Mouse (Mus musculus) erythroblast, embryonic 14.5 days (primary cell): ENCODE results near the gene H3f3b. TPM values are rescaled to one million over a fixed set of nuclear protein-coding genes. Genes with fewer than 3 reads are reported as not detected.
A peak's percentile ranks its signal among the peaks of the same experiment; 100 is the strongest.

Source experiments
- H3K27me3 ChIP-seq: 2 replicates; pipeline ENCODE4 v1.6.1; 2012; ENCODE audit warnings: inconsistent platforms; ENCODE audit not compliant: control insufficient read depth
- H3K36me3 ChIP-seq: 2 replicates; pipeline ENCODE4 v1.6.1; 2012; ENCODE audit warnings: mild to moderate bottlenecking, inconsistent platforms; ENCODE audit not compliant: control insufficient read depth
- H3K4me1 ChIP-seq: 2 replicates; pipeline ENCODE4 v1.6.1; 2012; ENCODE audit warnings: inconsistent platforms; ENCODE audit not compliant: control insufficient read depth
- H3K4me3 ChIP-seq: replicated peaks from 2 replicates; pipeline ENCODE3; 2012; ENCODE audit warnings: moderate library complexity, mild to moderate bottlenecking, inconsistent platforms
- H3K9me3 ChIP-seq: 2 replicates; pipeline ENCODE4 v1.6.1; 2012; ENCODE audit warnings: low read length, inconsistent platforms, mixed read lengths; ENCODE audit not compliant: control insufficient read depth
- GATA1 ChIP-seq: IDR thresholded peaks from 2 replicates; pipeline ENCODE4 v1.6.1; 2012; ENCODE audit warnings: low read length, inconsistent platforms, mixed read lengths
- TAL1 ChIP-seq: IDR thresholded peaks from 3 replicates; pipeline ENCODE4 v1.6.1; 2012; ENCODE audit warnings: low read length, inconsistent platforms, mixed read lengths
- polyA plus RNA-seq: library from polyadenylated mRNA; stranded (reverse); fragments of >175 nt; gene quantifications from 2 replicates; pipeline ENCODE4 v1.2.3, GENCODE M21; 2012

Gene H3f3b
- polyA plus RNA-seq, 1 experiment, result 117 TPM

DNA sequence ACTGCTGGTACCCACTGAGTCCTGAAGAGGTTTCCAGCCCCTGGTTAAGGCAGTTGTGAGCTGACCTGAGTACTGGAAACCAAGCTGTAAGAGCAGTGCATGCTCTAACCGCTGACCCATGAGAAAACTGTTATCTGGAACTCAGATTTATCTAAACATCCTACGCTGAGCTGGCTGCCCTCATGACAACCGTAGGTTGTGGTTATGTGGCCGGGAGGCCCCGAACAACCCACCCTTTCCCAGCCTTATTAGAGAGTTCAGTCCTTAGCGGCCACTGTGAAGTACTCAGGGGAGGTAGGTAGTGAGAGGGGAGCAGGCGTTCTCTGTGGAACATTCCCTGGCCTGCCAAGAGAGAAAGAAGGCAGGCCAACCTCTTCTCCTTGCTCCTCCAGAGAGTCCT, 28.7 kb downstream of the H3f3b start:
- TF ChIP-seq GATA1 (no peak), TAL1 (no peak)
- Histone ChIP-seq H3K4me3 (no peak overlapping the region), H3K9me3 (peaks cover 7% of the 10 kb centered on the region), H3K4me1 (peaks cover 11% of the 10 kb centered on the region), H3K36me3 (no peaks in the 10 kb centered on the region), H3K27me3 (peaks cover 15% of the 10 kb centered on the region)

DNA sequence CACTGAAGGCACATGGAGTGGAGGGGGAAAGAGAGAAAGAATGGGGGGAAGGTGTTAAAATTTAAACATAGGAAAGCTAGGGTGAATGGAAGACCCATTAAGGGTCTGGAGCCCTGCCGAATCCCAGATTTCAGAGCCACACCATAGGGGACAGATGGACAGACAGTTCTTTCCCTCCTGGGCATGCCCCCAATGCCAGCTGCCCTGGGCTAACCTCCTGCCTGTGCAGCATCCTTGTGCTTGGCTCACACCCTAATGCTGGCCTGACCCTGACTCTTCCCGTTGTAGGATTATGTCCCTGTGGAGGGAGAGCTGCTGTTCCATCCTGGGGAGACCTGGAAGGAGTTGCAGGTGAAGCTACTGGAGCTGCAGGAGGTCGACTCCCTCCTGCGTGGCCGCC, 30.1 kb downstream of the H3f3b start:
- TF ChIP-seq GATA1 (no peak), TAL1 (no peak)
- Histone ChIP-seq H3K4me3 (no peak overlapping the region), H3K36me3 (no peaks in the 10 kb centered on the region), H3K27me3 (peaks cover 11% of the 10 kb centered on the region), H3K4me1 (peaks cover 10% of the 10 kb centered on the region), H3K9me3 (no peaks in the 10 kb centered on the region)

DNA sequence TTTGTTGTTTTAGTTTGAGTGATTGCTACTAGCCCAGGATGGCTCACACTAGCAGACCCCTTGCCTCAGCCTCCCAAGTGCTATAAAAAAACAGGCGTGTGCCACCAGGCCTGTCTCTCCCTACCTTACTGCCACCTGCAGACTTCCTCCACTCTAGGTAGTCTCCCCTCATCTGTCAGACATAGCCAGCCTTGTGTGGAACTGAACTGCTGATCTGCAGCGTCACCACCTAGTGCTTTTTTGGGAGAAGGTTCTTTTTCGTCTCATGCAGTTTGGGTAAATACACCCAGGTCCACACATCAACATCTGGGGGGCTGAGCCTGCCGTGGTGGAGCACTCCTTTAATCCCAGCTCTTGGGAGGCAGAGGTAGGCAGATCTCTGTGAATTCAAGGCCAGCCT, 30.7 kb downstream of the H3f3b start:
- H3K27me3 ChIP-seq, result peaks cover 14% of the 10 kb centered on the region
- no peak overlapping the region for H3K4me3 ChIP-seq
- no peaks in the 10 kb centered on the region for H3K36me3 ChIP-seq
- H3K4me1 ChIP-seq, result peaks cover 10% of the 10 kb centered on the region
- no peaks in the 10 kb centered on the region for H3K9me3 ChIP-seq
- no peak for TF ChIP-seq GATA1
- no peak for TF ChIP-seq TAL1

DNA sequence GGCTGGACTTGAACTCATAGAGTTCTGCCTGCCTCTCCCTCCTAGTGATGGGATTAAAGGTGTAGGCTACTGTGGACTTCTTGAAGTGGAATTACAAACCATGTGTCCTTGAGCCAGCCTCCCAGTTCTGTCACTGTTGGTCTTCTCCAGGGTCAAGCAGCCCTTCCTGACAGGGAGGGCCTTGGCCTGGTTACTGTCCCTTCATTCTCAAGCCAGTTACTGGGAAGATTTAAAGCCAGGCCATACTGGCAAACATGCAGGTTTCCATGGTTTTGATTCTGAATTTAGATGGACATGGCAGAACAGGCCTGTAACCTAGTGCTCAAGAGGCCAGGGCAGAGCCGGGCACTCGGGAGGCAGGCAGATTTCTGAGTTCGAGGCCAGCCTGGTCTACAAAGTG, 32.5 kb downstream of the H3f3b start:
- Histone ChIP-seq H3K36me3 (no peaks in the 10 kb centered on the region), H3K9me3 (no peaks in the 10 kb centered on the region), H3K27me3 (peaks cover 12% of the 10 kb centered on the region), H3K4me1 (peaks cover 14% of the 10 kb centered on the region), H3K4me3 (no peak overlapping the region)
- TF ChIP-seq TAL1 (no peak), GATA1 (no peak)

DNA sequence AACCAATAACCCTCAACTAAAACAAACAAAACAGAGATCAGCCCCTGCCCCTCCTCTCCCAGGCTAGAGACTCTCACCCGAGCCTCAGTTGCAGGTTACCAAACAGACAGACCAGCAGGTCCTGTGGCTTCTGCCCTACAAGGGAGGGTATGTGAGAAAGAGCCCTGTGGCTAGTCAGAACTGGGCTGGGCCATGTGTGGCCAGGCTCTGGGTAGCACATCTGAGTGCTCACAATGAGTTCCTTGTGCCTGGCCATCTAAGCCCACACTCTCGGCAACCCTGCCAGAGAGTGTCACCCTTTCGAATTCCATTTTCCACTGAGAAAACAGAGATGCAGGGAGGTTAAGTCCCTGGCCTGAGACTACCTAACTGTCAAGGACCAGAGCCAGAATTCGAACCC, 35.7 kb downstream of the H3f3b start:
- no peaks in the 10 kb centered on the region for H3K9me3 ChIP-seq
- H3K4me1 ChIP-seq, result peaks cover 12% of the 10 kb centered on the region
- peaks cover 19% of the 10 kb centered on the region for H3K27me3 ChIP-seq
- TF ChIP-seq TAL1 (no peak), GATA1 (no peak)
- H3K4me3 ChIP-seq, result no peak overlapping the region
- H3K36me3 ChIP-seq, result no peaks in the 10 kb centered on the region

DNA sequence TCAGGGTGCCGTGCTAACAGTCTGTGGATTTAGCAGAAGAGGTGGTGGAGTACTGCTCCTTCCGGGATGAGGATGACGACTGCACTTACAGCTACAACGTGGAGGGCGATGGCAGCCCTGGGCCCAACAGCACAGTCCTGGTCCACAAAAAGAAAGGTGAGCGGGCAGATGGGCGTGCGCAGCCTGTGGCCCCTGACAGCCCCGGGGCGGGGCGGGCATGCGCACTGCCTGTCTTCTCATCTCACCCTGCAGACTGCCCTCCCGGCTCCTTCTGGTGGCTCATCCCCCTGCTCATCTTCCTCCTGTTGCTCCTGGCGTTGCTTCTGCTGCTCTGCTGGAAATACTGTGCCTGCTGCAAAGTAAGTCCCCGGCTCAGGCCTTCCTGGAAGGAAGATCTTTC, 38.1 kb downstream of the H3f3b start:
- peak overlapping the region; percentile 40 for H3K4me3 ChIP-seq
- no peaks in the 10 kb centered on the region for H3K9me3 ChIP-seq
- TF ChIP-seq TAL1 (no peak), GATA1 (no peak)
- no peaks in the 10 kb centered on the region for H3K36me3 ChIP-seq
- H3K4me1 ChIP-seq, result peaks cover 12% of the 10 kb centered on the region
- H3K27me3 ChIP-seq, result peaks cover 23% of the 10 kb centered on the region

DNA sequence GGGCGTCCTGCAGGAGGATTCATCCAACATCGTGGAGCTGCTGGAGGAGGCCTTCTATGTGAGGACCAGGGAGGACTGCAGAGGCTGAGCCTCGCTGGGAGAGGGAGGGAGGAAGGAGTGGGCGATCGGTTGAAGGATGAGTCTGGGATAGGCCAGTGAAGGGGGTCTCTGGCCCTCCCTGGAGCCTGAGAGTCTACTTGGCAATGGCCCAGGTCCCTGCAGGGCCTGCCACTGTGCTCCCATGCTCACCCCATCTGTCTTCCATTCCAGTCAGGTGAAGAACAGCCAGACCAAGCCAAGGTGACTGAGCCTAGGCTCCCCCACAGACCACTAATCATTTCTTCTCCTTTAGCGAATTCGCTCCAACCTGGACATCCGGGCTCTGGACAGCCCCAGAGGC, 44.5 kb downstream of the H3f3b start:
- TF ChIP-seq TAL1, result no peak
- no peak for TF ChIP-seq GATA1
- Histone ChIP-seq H3K9me3 (no peaks in the 10 kb centered on the region), H3K4me3 (no peak overlapping the region), H3K4me1 (no peaks in the 10 kb centered on the region), H3K36me3 (no peaks in the 10 kb centered on the region), H3K27me3 (peaks cover 16% of the 10 kb centered on the region)

DNA sequence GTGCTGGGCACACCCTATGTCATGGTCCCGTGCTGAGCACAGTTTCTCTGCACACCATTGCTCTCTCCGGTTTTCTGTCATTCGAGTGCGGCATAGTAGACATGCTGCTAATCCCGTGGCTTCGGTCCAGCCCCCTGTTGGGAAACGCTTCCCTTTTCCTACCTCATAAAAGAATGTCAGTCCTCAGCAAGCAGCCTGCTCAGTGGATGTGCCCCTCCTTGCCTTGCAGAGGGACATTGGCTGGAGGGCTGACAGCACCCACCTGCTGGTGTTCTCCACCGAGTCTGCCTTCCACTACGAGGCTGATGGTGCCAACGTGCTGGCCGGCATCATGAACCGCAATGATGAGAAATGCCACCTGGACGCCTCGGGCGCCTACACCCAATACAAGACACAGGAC, 45.3 kb downstream of the H3f3b start:
- TF ChIP-seq TAL1, result no peak
- no peak for TF ChIP-seq GATA1
- Histone ChIP-seq H3K4me1 (no peaks in the 10 kb centered on the region), H3K9me3 (no peaks in the 10 kb centered on the region), H3K36me3 (no peaks in the 10 kb centered on the region), H3K27me3 (peaks cover 23% of the 10 kb centered on the region), H3K4me3 (no peak overlapping the region)

DNA sequence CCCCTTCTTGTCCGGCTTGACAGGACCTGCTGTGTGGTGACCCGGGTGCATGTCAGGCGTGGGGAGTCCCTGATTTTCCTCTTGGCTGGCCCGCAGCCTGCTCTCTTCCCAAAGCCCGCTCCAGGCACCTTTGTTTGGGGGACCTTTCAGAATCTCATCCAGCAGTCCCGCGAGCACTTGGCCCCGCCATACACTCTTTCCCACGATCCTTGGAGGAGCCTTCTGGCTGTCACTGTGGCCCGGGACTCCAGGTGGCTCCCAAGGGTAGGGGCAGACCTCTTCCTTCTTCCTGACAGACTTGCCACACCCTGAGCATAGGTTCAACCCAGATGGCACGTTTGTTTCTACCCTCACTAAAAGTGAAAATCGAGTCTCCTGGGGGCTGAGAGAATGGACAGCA, 52.2 kb downstream of the H3f3b start:
- Histone ChIP-seq H3K9me3 (no peaks in the 10 kb centered on the region), H3K4me3 (no peak overlapping the region), H3K36me3 (no peaks in the 10 kb centered on the region), H3K27me3 (peaks cover 65% of the 10 kb centered on the region), H3K4me1 (peaks cover 4% of the 10 kb centered on the region; the same call in 1 of the 2 replicates)
- TF ChIP-seq GATA1 (no peak), TAL1 (no peak)

DNA sequence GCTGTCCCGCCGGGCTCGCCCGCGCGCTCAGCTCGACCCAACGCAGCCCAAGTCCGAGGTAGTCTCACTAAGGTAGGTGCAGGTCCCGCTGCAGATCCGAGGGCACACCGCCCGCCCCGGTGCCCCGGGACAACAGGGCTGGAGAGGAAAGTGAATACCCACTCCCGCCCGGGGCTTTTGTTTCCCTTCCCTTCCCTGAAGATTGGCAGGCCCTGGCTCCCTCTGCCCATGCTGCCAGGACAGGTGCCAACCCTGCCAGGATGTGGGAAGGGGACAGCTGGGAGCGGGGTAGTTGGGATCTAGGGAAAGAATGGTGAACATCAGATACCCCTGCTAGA, 52.7 kb downstream of the H3f3b start:
- H3K36me3 ChIP-seq, result no peaks in the 10 kb centered on the region
- H3K4me1 ChIP-seq, result peaks cover 4% of the 10 kb centered on the region; the same call in 1 of the 2 replicates
- TF ChIP-seq TAL1 (no peak), GATA1 (no peak)
- H3K4me3 ChIP-seq, result no peak overlapping the region
- H3K27me3 ChIP-seq, result peaks cover 63% of the 10 kb centered on the region
- H3K9me3 ChIP-seq, result no peaks in the 10 kb centered on the region
